Mouse (Mus musculus): Measurements from ENCODE around the gene Dock9. TPM values are rescaled to one million over a fixed set of nuclear protein-coding genes. Genes with fewer than 3 reads are reported as not detected.

The Dock9 gene
- polyA plus RNA-seq, 1 experiment = 5.2 TPM

DNA sequence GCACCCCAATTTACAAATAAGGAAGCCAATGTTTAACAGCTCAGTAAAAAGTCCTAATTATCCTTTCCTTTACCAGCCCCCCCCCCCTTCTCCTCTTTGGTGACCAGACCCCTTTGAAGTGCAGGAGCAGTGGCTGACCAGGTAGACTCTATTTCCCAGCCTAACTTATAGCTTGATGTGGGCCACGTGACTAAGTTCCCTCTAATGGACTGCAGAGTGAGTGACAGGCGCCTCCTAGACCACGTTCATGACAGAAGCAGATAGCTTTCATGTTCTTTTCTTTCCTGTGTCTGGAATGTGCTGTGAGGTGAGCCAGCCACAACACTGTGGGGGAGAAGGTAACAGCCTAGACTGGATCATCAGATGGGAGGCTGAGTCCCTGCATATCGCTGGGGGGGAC is 186.1 kb downstream of the Dock9 start:
- Histone ChIP-seq H3K4me1 (ENCODE audit: control insufficient read depth, insufficient read depth, low read length) (no peaks in the 10 kb centered on the region), H3K27ac (ENCODE audit: control insufficient read depth, insufficient read depth, low read depth, low read length, poor library complexity) (no peak overlapping the region), H3K4me3 (replicated peaks; ENCODE audit: control insufficient read depth, low read depth, low read length) (no peak overlapping the region)
- TF ChIP-seq POLR2A (IDR thresholded peaks at IDR 0.05; ENCODE audit: borderline replicate concordance, control insufficient read depth, low read depth, low read length) (no peak), CTCF (IDR thresholded peaks at IDR 0.05; ENCODE audit: control insufficient read depth, insufficient read depth, low read length) (no peak)
- 64% methylated on average over 4 of the region's 4 CpGs for WGBS

DNA sequence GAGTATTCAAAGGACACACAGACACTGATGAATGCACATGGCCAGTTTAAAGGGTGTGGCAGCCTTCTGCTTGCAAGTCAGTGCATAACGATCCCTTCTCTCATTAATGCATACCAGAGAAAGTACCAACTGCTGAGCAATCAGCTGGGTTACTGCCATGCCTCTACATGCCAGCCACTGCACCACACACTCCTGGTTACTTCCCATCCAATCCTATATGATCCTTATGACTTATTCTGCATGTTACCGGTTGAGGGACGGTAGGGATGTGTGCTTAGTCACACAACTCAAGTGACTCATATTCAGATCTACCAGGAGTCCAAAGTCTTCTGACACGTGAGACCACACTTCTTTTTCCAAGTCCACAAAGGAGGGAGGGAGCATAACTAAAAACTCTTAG is 186.5 kb downstream of the Dock9 start:
- TF ChIP-seq CTCF (IDR thresholded peaks at IDR 0.05; ENCODE audit: control insufficient read depth, insufficient read depth, low read length) (no peak), POLR2A (IDR thresholded peaks at IDR 0.05; ENCODE audit: borderline replicate concordance, control insufficient read depth, low read depth, low read length) (no peak)
- no peak overlapping the region for H3K4me3 ChIP-seq (replicated peaks; ENCODE audit: control insufficient read depth, low read depth, low read length)

DNA sequence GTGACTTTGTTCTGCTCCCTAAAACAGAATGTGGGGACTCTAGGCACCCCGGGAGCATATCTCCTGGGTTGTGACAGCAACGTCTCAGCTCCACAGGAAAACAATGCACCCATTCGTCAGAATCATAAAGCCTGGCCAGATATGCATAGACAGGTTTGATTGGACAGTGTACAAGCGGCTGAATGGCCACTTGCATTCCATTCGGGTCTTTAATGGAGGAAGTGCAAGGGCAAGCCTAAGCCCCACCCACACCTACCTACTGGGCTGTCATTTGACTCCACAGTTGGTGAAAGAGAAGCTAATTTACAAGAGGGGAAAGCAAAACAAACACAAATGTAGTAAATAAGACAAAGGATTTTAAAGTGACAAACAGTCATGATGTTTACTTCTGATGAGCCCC is 189.1 kb downstream of the Dock9 start:
- WGBS = 75% methylated on average over 5 of the region's 5 CpGs
- Histone ChIP-seq H3K4me3 (replicated peaks; ENCODE audit: control insufficient read depth, low read depth, low read length) (no peak overlapping the region), H3K4me1 (ENCODE audit: control insufficient read depth, insufficient read depth, low read length) (no peaks in the 10 kb centered on the region), H3K27ac (ENCODE audit: control insufficient read depth, insufficient read depth, low read depth, low read length, poor library complexity) (no peak overlapping the region)
- no peak for TF ChIP-seq POLR2A (IDR thresholded peaks at IDR 0.05; ENCODE audit: borderline replicate concordance, control insufficient read depth, low read depth, low read length)
- TF ChIP-seq CTCF (IDR thresholded peaks at IDR 0.05; ENCODE audit: control insufficient read depth, insufficient read depth, low read length) = no peak

More for the DNA sequence above, 186.5 kb downstream of the Dock9 start:
- 85% methylated on average over 4 of the region's 4 CpGs for WGBS
- Histone ChIP-seq H3K27ac (ENCODE audit: control insufficient read depth, insufficient read depth, low read depth, low read length, poor library complexity) (no peak overlapping the region), H3K4me1 (ENCODE audit: control insufficient read depth, insufficient read depth, low read length) (no peaks in the 10 kb centered on the region)

DNA sequence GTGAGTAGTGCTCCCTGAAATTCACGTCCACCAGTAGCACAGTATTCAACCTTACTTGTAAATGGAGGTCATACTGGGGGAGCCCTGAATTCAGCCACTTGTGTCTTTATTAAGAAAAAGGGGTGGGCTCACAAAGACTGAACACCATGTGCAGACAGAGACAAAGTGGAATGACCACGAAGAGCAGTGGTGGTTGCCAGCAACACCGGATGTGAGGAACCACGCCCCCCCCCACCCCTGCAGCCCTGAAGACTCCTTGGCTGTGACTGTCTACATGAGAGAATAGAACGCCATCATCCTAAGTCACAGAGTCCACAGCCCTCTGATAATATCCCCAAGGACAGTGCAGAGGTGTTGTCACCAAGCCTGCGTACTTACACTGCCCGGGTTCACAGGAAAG is 191.2 kb downstream of the Dock9 start:
- no peak for TF ChIP-seq POLR2A (IDR thresholded peaks at IDR 0.05; ENCODE audit: borderline replicate concordance, control insufficient read depth, low read depth, low read length)
- TF ChIP-seq CTCF (IDR thresholded peaks at IDR 0.05; ENCODE audit: control insufficient read depth, insufficient read depth, low read length) = no peak

DNA sequence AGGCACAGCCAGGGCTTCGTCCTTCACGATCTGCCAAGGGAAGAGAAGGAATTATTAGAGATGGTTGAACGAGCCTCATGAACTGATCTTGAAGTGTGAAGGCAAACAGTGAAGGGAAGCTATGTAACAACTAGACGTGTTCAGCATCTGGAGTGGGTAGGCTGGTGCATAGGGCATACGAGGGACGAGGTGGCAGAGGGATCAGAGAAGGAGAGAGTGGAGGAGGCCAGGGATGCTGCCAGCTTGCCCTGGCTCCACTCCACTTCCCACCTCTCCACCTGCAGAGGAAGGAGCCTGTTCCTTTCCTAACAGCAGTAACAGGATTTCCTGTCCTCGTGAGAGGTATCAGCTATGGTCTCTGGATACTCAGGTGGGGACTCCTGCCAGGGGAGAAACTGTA is 192.4 kb downstream of the Dock9 start:
- no peak overlapping the region for H3K4me3 ChIP-seq (replicated peaks; ENCODE audit: control insufficient read depth, low read depth, low read length)
- TF ChIP-seq POLR2A (IDR thresholded peaks at IDR 0.05; ENCODE audit: borderline replicate concordance, control insufficient read depth, low read depth, low read length) (no peak), CTCF (IDR thresholded peaks at IDR 0.05; ENCODE audit: control insufficient read depth, insufficient read depth, low read length) (no peak)
- WGBS = 74% methylated on average over 7 of the region's 7 CpGs
- no peaks in the 10 kb centered on the region for H3K4me1 ChIP-seq (ENCODE audit: control insufficient read depth, insufficient read depth, low read length)
- H3K27ac ChIP-seq (ENCODE audit: control insufficient read depth, insufficient read depth, low read depth, low read length, poor library complexity) = no peak overlapping the region

More for the DNA sequence above, 191.2 kb downstream of the Dock9 start:
- WGBS = 65% methylated on average over 7 of the region's 7 CpGs
- H3K27ac ChIP-seq (ENCODE audit: control insufficient read depth, insufficient read depth, low read depth, low read length, poor library complexity) = no peak overlapping the region
- H3K4me1 ChIP-seq (ENCODE audit: control insufficient read depth, insufficient read depth, low read length) = no peaks in the 10 kb centered on the region
- no peak overlapping the region for H3K4me3 ChIP-seq (replicated peaks; ENCODE audit: control insufficient read depth, low read depth, low read length)

DNA sequence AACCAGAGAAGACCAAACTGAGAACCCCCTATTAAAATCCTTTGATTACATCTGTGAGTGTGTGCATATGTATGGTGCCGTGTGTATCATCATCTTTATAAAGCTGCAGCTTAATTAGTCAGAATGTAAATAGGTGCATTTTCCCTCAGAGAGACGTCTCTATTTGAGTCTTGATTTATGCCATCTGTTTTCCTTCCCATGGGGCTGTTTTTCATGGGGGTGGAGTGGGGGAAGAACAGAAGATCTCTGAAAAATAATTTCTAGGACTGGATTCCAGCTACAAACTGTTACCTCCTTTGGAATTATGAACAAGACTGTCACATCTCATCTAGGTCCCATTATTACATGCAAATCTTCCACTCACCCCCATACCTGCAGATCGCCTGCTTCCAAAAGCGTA is 193.1 kb downstream of the Dock9 start:
- Histone ChIP-seq H3K27ac (ENCODE audit: control insufficient read depth, insufficient read depth, low read depth, low read length, poor library complexity) (no peak overlapping the region), H3K4me3 (replicated peaks; ENCODE audit: control insufficient read depth, low read depth, low read length) (no peak overlapping the region), H3K4me1 (ENCODE audit: control insufficient read depth, insufficient read depth, low read length) (no peaks in the 10 kb centered on the region)
- TF ChIP-seq POLR2A (IDR thresholded peaks at IDR 0.05; ENCODE audit: borderline replicate concordance, control insufficient read depth, low read depth, low read length) = no peak
- TF ChIP-seq CTCF (IDR thresholded peaks at IDR 0.05; ENCODE audit: control insufficient read depth, insufficient read depth, low read length) = no peak
- WGBS = 78% methylated on average over 4 of the region's 4 CpGs

DNA sequence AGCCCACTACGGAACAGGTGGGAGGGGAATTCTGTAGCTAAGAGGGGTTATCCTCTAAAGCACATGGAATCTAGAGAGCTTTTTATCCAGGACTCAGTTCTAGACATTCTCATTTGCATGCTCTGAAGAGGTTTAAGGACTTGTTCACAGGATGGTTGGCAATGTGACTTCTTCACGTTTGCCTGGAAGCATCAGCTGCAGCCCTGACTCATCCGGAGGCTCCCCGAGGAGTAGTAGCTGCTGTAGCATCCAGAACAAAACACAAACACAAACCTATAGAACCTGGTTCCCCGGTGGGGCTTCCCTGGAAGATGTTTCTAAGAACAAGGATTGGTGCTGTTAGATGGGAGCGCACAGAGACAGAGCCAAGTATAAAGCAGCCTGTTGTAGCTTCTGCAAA is 195.0 kb downstream of the Dock9 start:
- Histone ChIP-seq H3K27ac (ENCODE audit: control insufficient read depth, insufficient read depth, low read depth, low read length, poor library complexity) (no peak overlapping the region), H3K4me1 (ENCODE audit: control insufficient read depth, insufficient read depth, low read length) (no peaks in the 10 kb centered on the region), H3K4me3 (replicated peaks; ENCODE audit: control insufficient read depth, low read depth, low read length) (no peak overlapping the region)
- no peak for TF ChIP-seq POLR2A (IDR thresholded peaks at IDR 0.05; ENCODE audit: borderline replicate concordance, control insufficient read depth, low read depth, low read length)
- TF ChIP-seq CTCF (IDR thresholded peaks at IDR 0.05; ENCODE audit: control insufficient read depth, insufficient read depth, low read length) = no peak
- 85% methylated on average over 6 of the region's 6 CpGs for WGBS

DNA sequence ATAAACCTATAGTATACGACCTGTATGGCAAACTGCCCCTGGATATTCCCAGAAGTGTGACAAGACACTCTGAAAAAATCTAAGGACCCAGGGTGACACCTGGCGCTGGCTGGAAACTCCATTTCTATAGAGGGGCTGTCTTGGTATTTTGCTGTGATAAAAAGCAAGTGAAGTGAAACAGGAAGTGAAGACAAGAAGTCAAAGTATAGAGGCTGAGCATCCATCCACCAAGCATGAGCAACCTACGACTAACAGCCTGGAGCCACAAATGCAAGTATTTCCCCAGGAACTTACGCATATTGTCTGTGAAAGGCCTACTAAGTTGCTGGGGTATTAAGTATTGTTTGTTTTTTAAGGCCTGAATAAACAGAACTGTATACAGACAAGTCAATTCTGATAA is 197.1 kb downstream of the Dock9 start:
- 63% methylated on average over 4 of the region's 4 CpGs for WGBS
- Histone ChIP-seq H3K27ac (ENCODE audit: control insufficient read depth, insufficient read depth, low read depth, low read length, poor library complexity) (no peak overlapping the region), H3K4me3 (replicated peaks; ENCODE audit: control insufficient read depth, low read depth, low read length) (no peak overlapping the region), H3K4me1 (ENCODE audit: control insufficient read depth, insufficient read depth, low read length) (no peaks in the 10 kb centered on the region)
- TF ChIP-seq CTCF (IDR thresholded peaks at IDR 0.05; ENCODE audit: control insufficient read depth, insufficient read depth, low read length) (no peak), POLR2A (IDR thresholded peaks at IDR 0.05; ENCODE audit: borderline replicate concordance, control insufficient read depth, low read depth, low read length) (no peak)

DNA sequence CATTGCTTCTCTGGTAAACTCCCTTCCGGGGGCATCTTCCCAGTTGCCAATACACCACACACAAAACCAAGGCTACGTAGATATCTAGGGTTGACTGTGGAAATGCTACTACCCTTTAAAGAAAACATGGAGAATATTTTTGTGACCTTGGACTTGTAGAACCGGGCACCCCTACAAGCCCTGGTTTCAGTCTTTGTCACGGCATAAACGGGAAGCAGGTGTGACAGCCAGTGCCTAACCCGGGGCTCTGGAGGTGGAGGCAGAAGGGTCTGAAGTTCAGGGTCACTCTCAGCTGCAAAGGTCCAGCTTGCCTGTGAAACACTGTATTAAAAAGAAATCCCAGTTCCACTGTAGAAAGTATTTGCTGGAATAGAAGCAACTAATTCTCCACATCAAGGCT is 200.6 kb downstream of the Dock9 start:
- Histone ChIP-seq H3K4me3 (replicated peaks; ENCODE audit: control insufficient read depth, low read depth, low read length) (no peak overlapping the region), H3K4me1 (ENCODE audit: control insufficient read depth, insufficient read depth, low read length) (no peaks in the 10 kb centered on the region; the same call in 1 of the 2 replicates), H3K27ac (ENCODE audit: control insufficient read depth, insufficient read depth, low read depth, low read length, poor library complexity) (no peak overlapping the region)
- WGBS = 77% methylated on average over 6 of the region's 6 CpGs
- no peak for TF ChIP-seq POLR2A (IDR thresholded peaks at IDR 0.05; ENCODE audit: borderline replicate concordance, control insufficient read depth, low read depth, low read length)
- no peak for TF ChIP-seq CTCF (IDR thresholded peaks at IDR 0.05; ENCODE audit: control insufficient read depth, insufficient read depth, low read length)
